15 mouse cellular contexts compared by ENCODE assay signal in the genomic region with DNA sequence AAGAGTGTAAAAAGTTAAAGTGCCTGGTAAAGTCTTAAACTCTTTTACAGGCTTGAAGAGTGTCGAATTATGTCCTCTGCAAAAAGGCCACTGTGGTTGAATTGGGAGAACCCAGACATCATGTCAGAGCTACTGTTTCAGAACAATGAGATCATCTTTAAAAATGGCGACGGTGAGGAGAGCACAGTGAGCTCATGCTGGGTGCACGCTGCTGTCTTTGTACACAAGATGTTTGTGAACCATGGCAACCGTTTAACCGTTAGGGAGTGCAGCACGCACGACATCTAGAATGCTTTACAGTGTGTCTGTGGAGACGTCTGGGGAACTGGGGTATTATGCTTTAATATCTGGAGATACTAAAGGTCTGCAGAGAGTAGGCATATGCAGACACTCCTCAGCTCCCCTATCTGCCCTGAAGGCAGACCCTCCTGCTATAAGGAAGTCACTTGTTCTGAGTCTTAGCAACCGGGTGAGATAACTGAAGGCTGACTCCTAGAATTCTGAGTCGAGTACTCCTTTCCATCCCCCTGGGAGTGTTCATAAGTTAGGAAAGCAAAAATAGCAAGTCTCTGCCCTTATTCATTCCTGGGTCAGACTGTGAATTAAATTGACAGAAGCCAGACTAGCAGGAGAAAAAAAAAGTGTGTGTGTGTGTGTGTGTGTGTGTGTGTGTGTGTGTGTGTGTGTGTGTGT. TPM values are rescaled to one million over a fixed set of nuclear protein-coding genes. Genes with fewer than 3 reads are reported as not detected.
DNase-seq lines count a peak whose midpoint lies in the region; ATAC-seq and TF ChIP-seq lines count a peak whose summit lies in the region.
"Had no signal": no experiment of that assay in that cellular context is flagged by ENCODE, and none has a peak within 500 bp of the region (broad histone marks: within the 10 kb centered on the region; RNA-seq: fewer than 3 reads in every experiment).

No protein-coding gene starts in this region.

- WGBS in hindbrain, embryonic 11.5 days = 70% methylated on average over 11 of the region's 11 CpGs
- WGBS in hindbrain, embryonic 10.5 days = 74% methylated on average over 11 of the region's 11 CpGs
- 43% methylated on average over 11 of the region's 11 CpGs for WGBS in heart, embryonic 15.5 days

- no peak overlapping the region for H3K4me3 ChIP-seq in hindbrain, embryonic 11.5 days (ENCODE audit: low read depth, low read length)
- H3K4me3 ChIP-seq in hindbrain, embryonic 10.5 days = no peak overlapping the region
- no peak overlapping the region for H3K4me3 ChIP-seq in CH12.LX (replicated peaks in 1 of 3; ENCODE audit: low read depth in 2 of 3, low read length in 2 of 3, poor library complexity in 1 of 3)
- no peak overlapping the region for H3K4me3 ChIP-seq in heart, embryonic 15.5 days
- H3K4me3 ChIP-seq: hindbrain, embryonic 15.5 days; liver, embryonic 13.5 days had no signal

- TF ChIP-seq CTCF in CH12.LX (conservative IDR thresholded peaks at IDR 0.05 in 1 of 2, IDR thresholded peaks at IDR 0.05 in 1 of 2; ENCODE audit: low read depth in 2 of 2, low read length in 2 of 2) = no peak

- no peak overlapping the region for H3K9ac ChIP-seq in hindbrain, embryonic 11.5 days (ENCODE audit: low read depth, low read length)
- no peak overlapping the region for H3K9ac ChIP-seq in CH12.LX (ENCODE audit: insufficient read depth, low read depth)
- no peak overlapping the region for H3K9ac ChIP-seq in heart, embryonic 15.5 days
- H3K9ac ChIP-seq: hindbrain, embryonic 15.5 days; liver, embryonic 13.5 days had no signal

- H3K9me3 ChIP-seq in hindbrain, embryonic 11.5 days (ENCODE audit: control insufficient read depth, low read length) = no peaks in the 10 kb centered on the region
- no peaks in the 10 kb centered on the region for H3K9me3 ChIP-seq in hindbrain, embryonic 10.5 days
- no peaks in the 10 kb centered on the region for H3K9me3 ChIP-seq in CH12.LX (replicated peaks; ENCODE audit: low read length)
- H3K9me3 ChIP-seq in heart, embryonic 15.5 days (replicated peaks) = no peaks in the 10 kb centered on the region
- H3K9me3 ChIP-seq: hindbrain, embryonic 15.5 days; liver, embryonic 13.5 days had no signal

- in situ Hi-C loops in CH12.LX (cut with MboI; ENCODE audit: low pct_ligation_motif_present, low pct_unique_long_range_greater_than_20kb, low sequenced_read_pairs) = loop anchor here (5.0 kb wide), 1 partner anchor 48 kb away; no protein-coding TSS in a partner anchor

- H3K79me2 ChIP-seq in CH12.LX (replicated peaks; ENCODE audit: control insufficient read depth, extremely low read depth, insufficient read depth, poor library complexity, severe bottlenecking) = no peaks in the 10 kb centered on the region

- dilution Hi-C loops in CH12.LX (cut with MboI; ENCODE audit: extremely low pct_ligation_motif_present, extremely low pct_unique_long_range_greater_than_20kb, low sequenced_read_pairs) = no loop called here

- H3K27me3 ChIP-seq in hindbrain, embryonic 11.5 days (ENCODE audit: control insufficient read depth, insufficient read depth, low read length) = no peaks in the 10 kb centered on the region
- H3K27me3 ChIP-seq in hindbrain, embryonic 10.5 days (ENCODE audit: insufficient read depth, poor library complexity, severe bottlenecking) = no peaks in the 10 kb centered on the region
- H3K27me3 ChIP-seq in CH12.LX (replicated peaks) = no peaks in the 10 kb centered on the region
- no peaks in the 10 kb centered on the region for H3K27me3 ChIP-seq in heart, embryonic 15.5 days
- H3K27me3 ChIP-seq: hindbrain, embryonic 15.5 days; liver, embryonic 13.5 days had no signal

- TF ChIP-seq POLR2A in CH12.LX (IDR thresholded peaks at IDR 0.05; ENCODE audit: low read depth, low read length) = no peak

- no peak for TF ChIP-seq EP300 in CH12.LX (IDR thresholded peaks at IDR 0.05; ENCODE audit: low read length)

- H3K4me2 ChIP-seq in hindbrain, embryonic 11.5 days (replicated peaks; ENCODE audit: low read depth, low read length) = no peak overlapping the region
- H3K4me2 ChIP-seq in CH12.LX (ENCODE audit: insufficient read depth, low read depth, poor library complexity, severe bottlenecking) = no peak overlapping the region
- H3K4me2 ChIP-seq in heart, embryonic 15.5 days = no peak overlapping the region
- H3K4me2 ChIP-seq: hindbrain, embryonic 15.5 days; liver, embryonic 13.5 days had no signal

- peaks cover 3% of the 10 kb centered on the region; the same call in 1 of the 2 replicates for H3K36me3 ChIP-seq in hindbrain, embryonic 11.5 days (ENCODE audit: control insufficient read depth, insufficient read depth, low read length)
- H3K36me3 ChIP-seq in hindbrain, embryonic 10.5 days = peaks cover 94% of the 10 kb centered on the region
- peaks cover 44 to 74% of the 10 kb centered on the region in 2 experiments for H3K36me3 ChIP-seq in CH12.LX (replicated peaks in 1 of 2; ENCODE audit: control insufficient read depth in 1 of 2, insufficient read depth in 1 of 2, low read length in 1 of 2)
- H3K36me3 ChIP-seq in heart, embryonic 15.5 days = peaks cover 69% of the 10 kb centered on the region

- no peak overlapping the region for H3K27ac ChIP-seq in hindbrain, embryonic 11.5 days (ENCODE audit: low read depth, low read length)
- no peak overlapping the region for H3K27ac ChIP-seq in hindbrain, embryonic 10.5 days
- no peak overlapping the region; the same call in 1 of the 2 replicates for H3K27ac ChIP-seq in CH12.LX (ENCODE audit: insufficient read depth, low read depth)
- peak overlapping the region; percentile 74 for H3K27ac ChIP-seq in heart, embryonic 15.5 days
- H3K27ac ChIP-seq: hindbrain, embryonic 15.5 days; liver, embryonic 13.5 days had no signal

- no peak for TF ChIP-seq RAD21 in CH12.LX (IDR thresholded peaks at IDR 0.05; ENCODE audit: low read depth, low read length)

- ATAC-seq in hindbrain, embryonic 11.5 days (ENCODE audit: low FRiP score) = peak; percentile 60
- ATAC-seq in heart, embryonic 15.5 days (replicated peaks; ENCODE audit: insufficient number of reproducible peaks, insufficient read depth, low FRiP score, low read depth) = peak; percentile 82

- H3K4me1 ChIP-seq in hindbrain, embryonic 11.5 days (replicated peaks; ENCODE audit: control insufficient read depth, insufficient read depth, low read length) = no peaks in the 10 kb centered on the region
- no peaks in the 10 kb centered on the region for H3K4me1 ChIP-seq in hindbrain, embryonic 10.5 days (replicated peaks)
- peaks cover 6 to 35% of the 10 kb centered on the region in 2 experiments for H3K4me1 ChIP-seq in CH12.LX (ENCODE audit: control insufficient read depth in 1 of 2, insufficient read depth in 2 of 2)
- peaks cover 8% of the 10 kb centered on the region for H3K4me1 ChIP-seq in heart, embryonic 15.5 days (replicated peaks)
- H3K4me1 ChIP-seq: hindbrain, embryonic 15.5 days; liver, embryonic 13.5 days had no signal

- peak; percentile 46 for DNase-seq in hindbrain, embryonic 11.5 days (ENCODE audit: low spot score)
- no peak for DNase-seq in hindbrain, embryonic 10.5 days (ENCODE audit: low spot score)
- peak; percentile 70 for DNase-seq in CH12.LX (ENCODE audit: extremely low read depth)
- peak; percentile 46 for DNase-seq in Muller cell, postnatal 12 days (ENCODE audit: inconsistent ontology term)
- no peak for DNase-seq in spleen, adult 18-20 months
- DNase-seq in kidney, postnatal 10 days = no peak
- DNase-seq in right cerebral cortex, postnatal 10 days (ENCODE audit: low spot score in 2 of 2) = no peak
- DNase-seq: adrenal gland, postnatal 10 days; layer of hippocampus, adult 9-11 months; liver, embryonic 13.5 days; thymus, adult 2 months had no signal

TF ChIP-seq in CH12.LX, 34 proteins besides CTCF, POLR2A, EP300 and RAD21:
- TF ChIP-seq JUN (IDR thresholded peaks at IDR 0.05; ENCODE audit: insufficient read depth, low read depth, low read length) (peak; percentile 77), JUND (conservative IDR thresholded peaks at IDR 0.05; ENCODE audit: low read depth, low read length) (peak; percentile 40; the same call in 1 of the 2 replicates), ZNF384 (IDR thresholded peaks at IDR 0.05; ENCODE audit: low read depth, low read length) (no peak), MEF2A (IDR thresholded peaks at IDR 0.05; ENCODE audit: borderline replicate concordance, low read depth, low read length) (peak; percentile 90)

RNA-seq across cellular contexts. Expression of a gene that starts 37.6 kb away (rescaled TPM):
- polyA plus RNA-seq in hindbrain, embryonic 11.5 days (2014; fragmentation: Nextera tagmentation; extraction: Ambion mirVana) = 0.12 TPM in 1 of 2 replicates, not detected in the other
- not detected in 2 replicates for polyA plus RNA-seq in hindbrain, embryonic 10.5 days (2016; fragmentation: Nextera tagmentation; extraction: Ambion mirVana)
- total RNA-seq in CH12.LX (2012; rRNA removed) (1.0 and 1.3 TPM in 2 replicates), CH12.LX (2014; rRNA removed) (2.2 and 2.4 TPM in 2 replicates)
- polyA plus RNA-seq in CH12.LX (2012; ENCODE audit: insufficient read length, low read depth) = 4.7 and 5.2 TPM in 2 replicates
- polyA plus RNA-seq in heart, embryonic 15.5 days (2015; fragmentation: Nextera tagmentation; extraction: Ambion mirVana) = not detected in 2 replicates
- total RNA-seq: monocyte, adult 5-6 weeks had no signal
- polyA plus RNA-seq: hindbrain, embryonic 15.5 days; kidney, embryonic 14.5 days; liver, embryonic 13.5 days had no signal

RNA-seq across cellular contexts. Expression of a gene that starts 55.6 kb away (rescaled TPM):
- 48.0 and 48.1 TPM in 2 replicates for polyA plus RNA-seq in hindbrain, embryonic 11.5 days (2014; fragmentation: Nextera tagmentation; extraction: Ambion mirVana)
- 37.8 and 42.6 TPM in 2 replicates for polyA plus RNA-seq in hindbrain, embryonic 10.5 days (2016; fragmentation: Nextera tagmentation; extraction: Ambion mirVana)
- 40.9 and 43.2 TPM in 2 replicates for total RNA-seq in CH12.LX (2012; rRNA removed)
- 96.3 and 101 TPM in 2 replicates for total RNA-seq in CH12.LX (2014; rRNA removed)
- 40.3 and 45.5 TPM in 2 replicates for polyA plus RNA-seq in CH12.LX (2012; ENCODE audit: insufficient read length, low read depth)
- 25.6 and 29.5 TPM in 2 replicates for polyA plus RNA-seq in heart, embryonic 15.5 days (2015; fragmentation: Nextera tagmentation; extraction: Ambion mirVana)

RNA-seq across cellular contexts. Expression of a gene that starts 57.0 kb away (rescaled TPM):
- polyA plus RNA-seq in hindbrain, embryonic 11.5 days (2014; fragmentation: Nextera tagmentation; extraction: Ambion mirVana) = 17.8 and 21.6 TPM in 2 replicates
- 6.8 and 7.4 TPM in 2 replicates for polyA plus RNA-seq in hindbrain, embryonic 10.5 days (2016; fragmentation: Nextera tagmentation; extraction: Ambion mirVana)
- total RNA-seq in CH12.LX (2012; rRNA removed) (19.6 and 21.1 TPM in 2 replicates), CH12.LX (2014; rRNA removed) (26.5 and 32.8 TPM in 2 replicates)
- 11.1 and 19.1 TPM in 2 replicates for polyA plus RNA-seq in CH12.LX (2012; ENCODE audit: insufficient read length, low read depth)
- 7.1 and 7.2 TPM in 2 replicates for polyA plus RNA-seq in heart, embryonic 15.5 days (2015; fragmentation: Nextera tagmentation; extraction: Ambion mirVana)

Comparison
In these comparisons a context has a peak if more than half of its experiments do, and no peak if none do; other contexts are left out.
1. DNase-seq: peak in hindbrain, embryonic 11.5 days (single experiment), CH12.LX (single experiment) and Muller cell, postnatal 12 days (single experiment); none in hindbrain, embryonic 10.5 days (single experiment), spleen, adult 18-20 months (0 of 2), kidney, postnatal 10 days (single experiment) and right cerebral cortex, postnatal 10 days (0 of 2).